Mouse (Mus musculus) limb, embryonic 13.5 days (tissue): ENCODE results near the gene Rab19. TPM values are rescaled to one million over a fixed set of nuclear protein-coding genes. Genes with fewer than 3 reads are reported as not detected.
"Not testable (repeated sequence)": the region's sequence is repeated elsewhere in the genome, so short reads cannot be mapped to it uniquely, and the experiment has no call there.

Source experiments
- ATAC-seq: fragments of 200-750 bp; cut with Nextera tagmentation; 2 replicates; pipeline ENCODE4 v1.8.0; 2017; ENCODE audit warnings: low read depth, moderate number of reproducible peaks, moderate TSS enrichment; ENCODE audit not compliant: low FRiP score
- H3K27ac ChIP-seq: fragments of 300-500 bp; sonication (generic); 2 replicates; pipeline ENCODE4 v1.5.1; 2015; ENCODE audit warnings: inconsistent platforms, mild to moderate bottlenecking, moderate library complexity
- H3K27me3 ChIP-seq: fragments of 300-500 bp; sonication (generic); 2 replicates; pipeline ENCODE4 v1.6.1; 2015; ENCODE audit warnings: mild to moderate bottlenecking, inconsistent platforms
- H3K36me3 ChIP-seq: fragments of 300-500 bp; sonication (generic); 2 replicates; pipeline ENCODE4 v1.6.1; 2015; ENCODE audit warnings: inconsistent platforms, mild to moderate bottlenecking, moderate library complexity
- H3K4me1 ChIP-seq: fragments of 300-500 bp; sonication (generic); 2 replicates; pipeline ENCODE4 v1.6.1; 2015; ENCODE audit warnings: inconsistent platforms
- H3K4me2 ChIP-seq: fragments of 300-500 bp; sonication (generic); replicated peaks from 2 replicates; pipeline ENCODE4 v1.6.1; 2015; ENCODE audit warnings: inconsistent platforms, mild to moderate bottlenecking, moderate library complexity
- H3K4me3 ChIP-seq: fragments of 300-500 bp; sonication (generic); 2 replicates; pipeline ENCODE4 v1.5.1; 2015; ENCODE audit warnings: moderate library complexity, mild to moderate bottlenecking, inconsistent platforms
- H3K9ac ChIP-seq: fragments of 300-500 bp; sonication (generic); 2 replicates; pipeline ENCODE4 v1.6.1; 2015; ENCODE audit warnings: mild to moderate bottlenecking, inconsistent platforms
- H3K9me3 ChIP-seq: fragments of 300-500 bp; sonication (generic); 2 replicates; pipeline ENCODE4 v1.6.1; 2016; ENCODE audit warnings: inconsistent platforms
- WGBS: fragments of 180-500 bp; shearing (Covaris S2); methylation state at CpG from one replicate; pipeline ENCODE4 v1.1.7; 2015; 5-methylcytosine and 5-hydroxymethylcytosine counted together
- polyA plus RNA-seq: library from polyadenylated mRNA; unstranded; fragments of >200 nt; fragmentation: Nextera tagmentation; extraction: Ambion mirVana; gene quantifications from 2 replicates; pipeline ENCODE4 v1.2.1, GENCODE M21; 2015

The Rab19 gene
- polyA plus RNA-seq, 1 experiment from 2014 or later, result 0.47 TPM

GRCm38 (mm10) chr6:39434111-39434885 lies 53.3 kb downstream of the Rab19 start:
- Histone ChIP-seq H3K27me3 (no peaks in the 10 kb centered on the region), H3K4me2 (no peak overlapping the region), H3K9me3 (no peaks in the 10 kb centered on the region), H3K36me3 (no peaks in the 10 kb centered on the region), H3K4me1 (no peaks in the 10 kb centered on the region), H3K4me3 (no peak overlapping the region), H3K27ac (no peak overlapping the region), H3K9ac (no peak overlapping the region)
- WGBS, result 75% methylated on average over 2 of the region's 2 CpGs
- ATAC-seq, result no peak

- no peak overlapping the region for H3K4me3 ChIP-seq
- no peak for ATAC-seq
- 68% methylated on average over 2 of the region's 2 CpGs for WGBS
Observed at GRCm38 (mm10) chr6:39434886-39435492, 54.0 kb downstream of the Rab19 start.

GRCm38 (mm10) chr6:39435875-39436274 lies 54.9 kb downstream of the Rab19 start:
- no peaks in the 10 kb centered on the region for H3K36me3 ChIP-seq
- no peaks in the 10 kb centered on the region for H3K27me3 ChIP-seq
- no peaks in the 10 kb centered on the region for H3K9me3 ChIP-seq
- no peak overlapping the region for H3K27ac ChIP-seq
- no peak for ATAC-seq
- no peaks in the 10 kb centered on the region for H3K4me1 ChIP-seq
- no peak overlapping the region for H3K4me2 ChIP-seq
- H3K9ac ChIP-seq, result no peak overlapping the region
- no peak overlapping the region for H3K4me3 ChIP-seq
- WGBS, result 82% methylated on average over 5 of the region's 5 CpGs

More at GRCm38 (mm10) chr6:39434886-39435492, 54.0 kb downstream of the Rab19 start:
- H3K36me3 ChIP-seq, result no peaks in the 10 kb centered on the region
- H3K9me3 ChIP-seq, result no peaks in the 10 kb centered on the region
- no peaks in the 10 kb centered on the region for H3K4me1 ChIP-seq
- no peak overlapping the region for H3K27ac ChIP-seq
- H3K9ac ChIP-seq, result no peak overlapping the region
- no peak overlapping the region for H3K4me2 ChIP-seq
- no peaks in the 10 kb centered on the region for H3K27me3 ChIP-seq

GRCm38 (mm10) chr6:39437519-39437918 lies 56.5 kb downstream of the Rab19 start:
- H3K4me1 ChIP-seq, H3K4me2 ChIP-seq, H3K4me3 ChIP-seq, H3K27me3 ChIP-seq, ATAC-seq, H3K9me3 ChIP-seq, H3K9ac ChIP-seq, H3K36me3 ChIP-seq, H3K27ac ChIP-seq: not testable (repeated sequence)
- 88% methylated on average over 6 of the region's 6 CpGs for WGBS

Other genes with a start within 250 kb of the Rab19 start
- 7.2 and 7.8 TPM in 2 replicates for gene Kdm7a, start 174.4 kb upstream of the Rab19 start, polyA plus RNA-seq
- 67.7 and 68.3 TPM in 2 replicates for gene Slc37a3, start 3.5 kb upstream of the Rab19 start, polyA plus RNA-seq
- 46.2 and 47.9 TPM in 2 replicates for gene Mkrn1, start 39.3 kb downstream of the Rab19 start, polyA plus RNA-seq
- 25.8 and 30.1 TPM in 2 replicates for gene Dennd2a, start 176.7 kb downstream of the Rab19 start, polyA plus RNA-seq
- gene Adck2, start 192.7 kb downstream of the Rab19 start, polyA plus RNA-seq, result 41.9 and 42.8 TPM in 2 replicates
- 1.0 and 3.4 TPM in 2 replicates for gene Gm42420, start 204.6 kb downstream of the Rab19 start, polyA plus RNA-seq
- 333 and 336 TPM in 2 replicates for gene Ndufb2, start 211.4 kb downstream of the Rab19 start, polyA plus RNA-seq